Mouse (Mus musculus) MEL (cell line): ENCODE measurements around the gene Peli2. TPM values are rescaled to one million over a fixed set of nuclear protein-coding genes. Genes with fewer than 3 reads are reported as not detected.

Experiments used
- DNase-seq: peaks from one replicate; pipeline ENCODE4 v3.0.0; 2011; ENCODE audit warnings: low read depth, low spot score
- H3K27ac ChIP-seq: 2 replicates; pipeline ENCODE4 v1.5.1; 2012; ENCODE audit warnings: low read depth, mild to moderate bottlenecking, control low read depth, low read length, moderate library complexity; ENCODE audit not compliant: control insufficient read depth
- H3K27me3 ChIP-seq, 2 experiments: fragments of 150-350 bp in 1 of 2; sonication (generic) in 1 of 2; 2 replicates each; pipeline ENCODE4 v1.6.1; 2012; ENCODE audit warnings: low read length in 2 of 2, mild to moderate bottlenecking in 2 of 2, improper control_type of control experiment in 1 of 2, moderate library complexity in 1 of 2; ENCODE audit not compliant: insufficient read depth in 2 of 2, control insufficient read depth in 1 of 2
- H3K36me3 ChIP-seq, 2 experiments: 2 replicates each; pipeline ENCODE4 v1.6.1; 2012 to 2014; ENCODE audit warnings: low read length in 2 of 2, improper control_type of control experiment in 1 of 2, inconsistent platforms in 1 of 2, mild to moderate bottlenecking in 1 of 2; ENCODE audit not compliant: insufficient read depth in 2 of 2, control insufficient read depth in 1 of 2
- H3K4me1 ChIP-seq, 2 experiments: fragments of 150-350 bp in 1 of 2; sonication (generic) in 1 of 2; 2 replicates each; pipeline ENCODE4 v1.6.1; 2012; ENCODE audit warnings: low read length in 2 of 2, improper control_type of control experiment in 1 of 2, mild to moderate bottlenecking in 1 of 2; ENCODE audit not compliant: insufficient read depth in 2 of 2, control insufficient read depth in 1 of 2
- H3K4me3 ChIP-seq, 2 experiments: fragments of 150-350 bp in 1 of 2; sonication (generic) in 1 of 2; 2 replicates each; pipeline ENCODE4 v1.5.1; 2012; ENCODE audit warnings: low read depth in 2 of 2, low read length in 2 of 2, mild to moderate bottlenecking in 2 of 2, moderate library complexity in 2 of 2, control low read depth in 1 of 2, improper control_type of control experiment in 1 of 2; ENCODE audit not compliant: control insufficient read depth in 1 of 2, insufficient read depth in 1 of 2
- H3K79me2 ChIP-seq: 2 replicates; pipeline ENCODE4 v1.6.1; 2012; ENCODE audit warnings: mild to moderate bottlenecking, low read length, moderate library complexity; ENCODE audit not compliant: control insufficient read depth, poor library complexity, insufficient read depth
- H3K9ac ChIP-seq: 2 replicates; pipeline ENCODE4 v1.6.1; 2012; ENCODE audit warnings: low read depth, mild to moderate bottlenecking, control low read depth, low read length, moderate library complexity; ENCODE audit not compliant: control insufficient read depth, poor library complexity, severe bottlenecking
- H3K9me3 ChIP-seq: fragments of 150-350 bp; sonication (generic); replicated peaks from 2 replicates; pipeline ENCODE4 v1.6.1; 2012; ENCODE audit warnings: mild to moderate bottlenecking, low read length, improper control_type of control experiment, moderate library complexity; ENCODE audit not compliant: insufficient read depth
- BHLHE40 ChIP-seq: IDR thresholded peaks from 2 replicates; pipeline ENCODE4 v1.6.1; 2012; ENCODE audit warnings: low read depth, mild to moderate bottlenecking, inconsistent platforms, low read length, improper control_type of control experiment, borderline replicate concordance
- CTCF ChIP-seq, 3 experiments: IDR thresholded peaks in 2 of 3; conservative IDR thresholded peaks in 1 of 3; 2 replicates each; pipeline ENCODE4 v1.5.1; 2011 to 2012; ENCODE audit warnings: low read length in 3 of 3, low read depth in 2 of 3, mild to moderate bottlenecking in 2 of 3, improper control_type of control experiment in 1 of 3, inconsistent platforms in 1 of 3, mixed read lengths in 1 of 3, moderate library complexity in 1 of 3; ENCODE audit not compliant: control insufficient read depth in 1 of 3, insufficient read depth in 1 of 3, poor library complexity in 1 of 3, severe bottlenecking in 1 of 3
- EP300 ChIP-seq, 2 experiments: IDR thresholded peaks; 2 replicates each; pipeline ENCODE4 v1.6.1; 2011; ENCODE audit warnings: improper control_type of control experiment in 2 of 2, low read length in 2 of 2, low read depth in 1 of 2, mild to moderate bottlenecking in 1 of 2
- GABPA ChIP-seq: IDR thresholded peaks from 2 replicates; pipeline ENCODE4 v1.6.1; 2012; ENCODE audit warnings: low read depth, mild to moderate bottlenecking, inconsistent platforms, low read length, improper control_type of control experiment, moderate library complexity
- GATA1 ChIP-seq: IDR thresholded peaks from 2 replicates; pipeline ENCODE4 v1.6.1; 2011; ENCODE audit warnings: low read depth, low read length, improper control_type of control experiment
- HCFC1 ChIP-seq: IDR thresholded peaks from 2 replicates; pipeline ENCODE4 v1.6.1; 2012; ENCODE audit warnings: low read depth, mild to moderate bottlenecking, inconsistent platforms, low read length, improper control_type of control experiment, moderate library complexity
- MAFK ChIP-seq: IDR thresholded peaks from 2 replicates; pipeline ENCODE4 v1.6.1; 2011; ENCODE audit warnings: low read depth, mild to moderate bottlenecking, low read length, improper control_type of control experiment, borderline replicate concordance
- MYB ChIP-seq: IDR thresholded peaks from 2 replicates; pipeline ENCODE4 v1.6.1; 2011; ENCODE audit warnings: mild to moderate bottlenecking, low read depth, low read length, improper control_type of control experiment
- NELFE ChIP-seq: IDR thresholded peaks from 2 replicates; pipeline ENCODE4 v1.6.1; 2011; ENCODE audit warnings: low read depth, low read length, improper control_type of control experiment
- POLR2AphosphoS5 ChIP-seq: IDR thresholded peaks from 2 replicates; pipeline ENCODE4 v1.6.1; 2012; ENCODE audit warnings: low read depth, borderline replicate concordance, mild to moderate bottlenecking, inconsistent platforms, low read length, moderate library complexity, mixed read lengths
- RAD21 ChIP-seq: IDR thresholded peaks from 2 replicates; pipeline ENCODE4 v1.6.1; 2011; ENCODE audit warnings: mild to moderate bottlenecking, low read depth, low read length, improper control_type of control experiment
- SIN3A ChIP-seq: IDR thresholded peaks from 2 replicates; pipeline ENCODE4 v1.6.1; 2012; ENCODE audit warnings: low read length, improper control_type of control experiment, inconsistent platforms
- TAL1 ChIP-seq: IDR thresholded peaks from 2 replicates; pipeline ENCODE4 v1.6.1; 2012; ENCODE audit warnings: mild to moderate bottlenecking, inconsistent platforms, low read length, moderate library complexity, mixed read lengths
- USF1 ChIP-seq: IDR thresholded peaks from 2 replicates; pipeline ENCODE4 v1.6.1; 2014; ENCODE audit warnings: low read depth, mild to moderate bottlenecking, inconsistent platforms, low read length, improper control_type of control experiment, moderate library complexity
- USF2 ChIP-seq, 2 experiments: IDR thresholded peaks; 2 replicates each; pipeline ENCODE4 v1.6.1; 2011 to 2012; ENCODE audit warnings: improper control_type of control experiment in 2 of 2, low read length in 2 of 2, borderline replicate concordance in 1 of 2, inconsistent platforms in 1 of 2, low read depth in 1 of 2, mild to moderate bottlenecking in 1 of 2; ENCODE audit not compliant: insufficient read depth in 1 of 2
- ZC3H11A ChIP-seq: IDR thresholded peaks from 2 replicates; pipeline ENCODE4 v1.6.1; 2012; ENCODE audit warnings: low read depth, mild to moderate bottlenecking, inconsistent platforms, low read length, improper control_type of control experiment
- ZKSCAN1 ChIP-seq: IDR thresholded peaks from 2 replicates; pipeline ENCODE4 v1.6.1; 2012; ENCODE audit warnings: low read depth, mild to moderate bottlenecking, inconsistent platforms, low read length, improper control_type of control experiment, moderate library complexity
- polyA plus RNA-seq, 2 experiments: library from polyadenylated mRNA; stranded (reverse) in 1 of 2; unstranded in 1 of 2; fragments of >175 nt in 1 of 2; fragments of >200 nt in 1 of 2; gene quantifications; 2 replicates each; pipeline versions ENCODE4 v1.2.1 to v1.2.4; 2012; ENCODE audit warnings: low replicate concordance in 2 of 2, low read depth in 1 of 2; ENCODE audit not compliant: insufficient read length in 2 of 2, insufficient read depth in 1 of 2, missing spikeins in 1 of 2
- total RNA-seq: library from RNA; depleted of rRNA; stranded (reverse); fragments of 300-350 nt; gene quantifications from 2 replicates; pipeline ENCODE4 v1.2.3, GENCODE M21; 2012; rRNA removed

The Peli2 gene
- total RNA-seq (not detected in 2 replicates), polyA plus RNA-seq (not detected)

GRCm38 (mm10) chr14:48120752-48121528 is at the start of gene Peli2:
TSS of gene Peli2 (plus strand) at chr14:48120823.
- Histone ChIP-seq H3K36me3 (no peaks in the 10 kb centered on the region), H3K9me3 (no peaks in the 10 kb centered on the region), H3K9ac (no peak within 1 kb of the TSS), H3K27me3 (no peaks in the 10 kb centered on the region), H3K27ac (no peak within 1 kb of the TSS), H3K4me1 (no peaks in the 10 kb centered on the region), H3K79me2 (no peaks in the 10 kb centered on the region), H3K4me3 (no peak within 1 kb of the TSS)
- DNase-seq, result no peak
- no peak for TF ChIP-seq ZC3H11A
- no peak for TF ChIP-seq MAFK
- TF ChIP-seq NELFE, result no peak
- no peak for TF ChIP-seq GATA1
- TF ChIP-seq USF2 (IDR thresholded peaks at IDR 0.05; ENCODE audit: borderline replicate concordance in 1 of 2, insufficient read depth in 1 of 2, low read depth in 1 of 2, low read length in 2 of 2), result no peak
- no peak for TF ChIP-seq EP300 (IDR thresholded peaks at IDR 0.05; ENCODE audit: low read depth in 1 of 2, low read length in 2 of 2)
- TF ChIP-seq HCFC1, result no peak
- no peak for TF ChIP-seq MYB
- no peak for TF ChIP-seq SIN3A
- no peak for TF ChIP-seq CTCF (IDR thresholded peaks at IDR 0.05 in 2 of 3, conservative IDR thresholded peaks at IDR 0.05 in 1 of 3; ENCODE audit: control insufficient read depth in 1 of 3, insufficient read depth in 1 of 3, low read depth in 2 of 3, low read length in 3 of 3, poor library complexity in 1 of 3, severe bottlenecking in 1 of 3)
- no peak for TF ChIP-seq BHLHE40
- TF ChIP-seq ZKSCAN1, result no peak
- TF ChIP-seq USF1, result no peak
- no peak for TF ChIP-seq TAL1

GRCm38 (mm10) chr14:48072104-48072503 is 48.5 kb upstream of the Peli2 start:
- Histone ChIP-seq H3K27ac (no peak overlapping the region), H3K36me3 (no peaks in the 10 kb centered on the region), H3K79me2 (no peaks in the 10 kb centered on the region), H3K27me3 (no peaks in the 10 kb centered on the region), H3K9ac (no peak overlapping the region), H3K4me3 (no peak overlapping the region), H3K4me1 (no peaks in the 10 kb centered on the region), H3K9me3 (no peaks in the 10 kb centered on the region)
- TF ChIP-seq RAD21, result no peak
- TF ChIP-seq SIN3A, result no peak
- no peak for TF ChIP-seq EP300 (IDR thresholded peaks at IDR 0.05; ENCODE audit: low read depth in 1 of 2, low read length in 2 of 2)
- no peak for TF ChIP-seq BHLHE40
- TF ChIP-seq GABPA, result no peak
- TF ChIP-seq POLR2AphosphoS5, result no peak
- no peak for DNase-seq
